Mouse (Mus musculus): ENCODE data around the gene Jchain.

DNA sequence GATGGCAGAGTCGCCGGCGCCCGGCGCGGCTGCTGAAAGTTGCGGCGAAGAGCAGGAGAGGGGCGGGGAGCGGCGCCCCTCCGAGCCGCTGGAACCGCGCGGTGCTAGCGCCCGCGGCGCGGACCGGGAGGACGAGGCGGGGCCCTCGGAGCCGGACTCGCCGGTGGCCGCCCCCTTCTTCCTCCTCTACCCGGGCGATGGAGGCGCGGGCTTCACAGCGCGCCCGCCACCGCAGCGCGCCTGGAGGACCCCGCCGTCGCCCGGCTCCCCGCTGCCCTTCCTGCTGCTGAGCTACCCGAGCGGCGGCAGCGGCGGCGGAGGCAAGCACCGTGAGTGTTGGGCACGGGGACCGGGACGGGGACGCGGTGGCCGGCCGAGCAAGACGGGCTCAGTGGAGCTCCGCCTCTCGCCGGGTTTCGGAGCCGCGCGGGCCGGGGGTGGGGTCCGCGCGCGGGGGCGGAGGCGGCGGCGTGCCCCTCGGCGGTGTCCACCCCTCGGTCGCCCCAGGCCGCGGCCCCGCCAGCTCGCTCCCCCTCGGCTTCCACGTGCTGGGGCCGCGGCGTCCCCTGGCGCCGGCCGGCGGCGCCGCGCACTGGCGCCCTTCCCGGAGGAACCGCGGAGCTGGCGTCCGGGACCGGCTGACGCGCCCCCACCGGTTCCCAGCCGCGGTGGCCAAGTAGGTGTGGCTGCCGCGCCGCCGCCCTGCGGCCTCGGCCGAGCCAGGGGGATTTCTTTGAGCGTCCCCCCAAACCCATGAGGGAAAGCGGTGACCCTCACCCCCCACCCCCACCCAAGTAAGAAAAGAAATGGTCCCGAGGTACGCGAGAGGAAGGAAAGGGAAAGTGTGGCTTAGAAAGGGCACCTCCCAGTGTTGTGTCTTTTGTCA, 37.7 kb upstream of the Jchain start:
- peak; percentile 16; the same call in 1 of the 2 replicates for TF ChIP-seq CTCF (IDR thresholded peaks at IDR 0.05; ENCODE audit: low read depth)
- TF ChIP-seq EP300 (optimal IDR thresholded peaks at IDR 0.05): no peak

Measured in stomach, postnatal 0 days (tissue).